Mouse (Mus musculus): ENCODE data around the gene Tub. TPM values are rescaled to one million over a fixed set of nuclear protein-coding genes. Genes with fewer than 3 reads are reported as not detected.

Gene Tub
- polyA plus RNA-seq, 1 experiment, result 0.58 TPM

GRCm38 (mm10) chr7:109028204-109028603 lies 78.1 kb downstream of the Tub start:
- Histone ChIP-seq H3K4me3 (ENCODE audit: low read depth, low read length) (no peak overlapping the region), H3K27me3 (ENCODE audit: control insufficient read depth, insufficient read depth, low read length) (no peaks in the 10 kb centered on the region), H3K4me1 (ENCODE audit: control insufficient read depth, insufficient read depth, insufficient read length, low read length) (no peaks in the 10 kb centered on the region), H3K36me3 (ENCODE audit: control insufficient read depth, insufficient read depth, low read length) (no peaks in the 10 kb centered on the region), H3K27ac (ENCODE audit: insufficient read depth, low read depth, low read length) (no peak overlapping the region)
- 27% methylated on average over 6 of the region's 6 CpGs for WGBS
- TF ChIP-seq CTCF (IDR thresholded peaks at IDR 0.05; ENCODE audit: extremely low read depth, insufficient read length, insufficient replicate concordance, low read depth, low read length), result no peak
- TF ChIP-seq POLR2A (IDR thresholded peaks at IDR 0.05; ENCODE audit: low read depth, low read length), result no peak

- no peak for TF ChIP-seq POLR2A (IDR thresholded peaks at IDR 0.05; ENCODE audit: low read depth, low read length)
- no peaks in the 10 kb centered on the region for H3K4me1 ChIP-seq (ENCODE audit: control insufficient read depth, insufficient read depth, insufficient read length, low read length)
- H3K4me3 ChIP-seq (ENCODE audit: low read depth, low read length), result no peak overlapping the region
- no peaks in the 10 kb centered on the region for H3K27me3 ChIP-seq (ENCODE audit: control insufficient read depth, insufficient read depth, low read length)
- WGBS, result 86% methylated on average over 6 of the region's 6 CpGs
- no peak overlapping the region for H3K27ac ChIP-seq (ENCODE audit: insufficient read depth, low read depth, low read length)
- H3K36me3 ChIP-seq (ENCODE audit: control insufficient read depth, insufficient read depth, low read length), result no peaks in the 10 kb centered on the region
Observed at GRCm38 (mm10) chr7:109029961-109030465, 79.9 kb downstream of the Tub start.

DNA sequence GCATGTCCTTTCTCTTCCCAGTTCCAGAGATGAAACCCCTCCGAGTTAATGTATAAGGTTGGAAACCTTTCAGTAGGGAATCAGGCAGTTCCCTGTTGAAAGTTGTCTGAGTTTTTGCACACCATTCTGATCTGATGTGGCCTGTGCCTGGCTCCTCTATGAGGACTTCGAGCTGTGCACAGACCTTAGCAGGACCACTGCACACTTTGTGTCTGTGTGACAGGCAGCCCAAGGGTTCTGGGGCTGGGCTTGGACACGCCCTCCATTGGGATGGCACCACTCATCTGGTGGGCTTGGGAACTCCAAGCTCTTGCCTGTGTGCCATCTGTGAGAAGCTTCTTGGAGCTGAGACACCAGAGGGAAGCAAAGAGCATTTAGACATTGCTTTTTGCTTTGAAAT lies 81.2 kb downstream of the Tub start:
- Histone ChIP-seq H3K27ac (ENCODE audit: insufficient read depth, low read depth, low read length) (no peak overlapping the region), H3K36me3 (ENCODE audit: control insufficient read depth, insufficient read depth, low read length) (no peaks in the 10 kb centered on the region), H3K27me3 (ENCODE audit: control insufficient read depth, insufficient read depth, low read length) (no peaks in the 10 kb centered on the region), H3K4me1 (ENCODE audit: control insufficient read depth, insufficient read depth, insufficient read length, low read length) (no peaks in the 10 kb centered on the region), H3K4me3 (ENCODE audit: low read depth, low read length) (no peak overlapping the region)
- TF ChIP-seq CTCF (IDR thresholded peaks at IDR 0.05; ENCODE audit: extremely low read depth, insufficient read length, insufficient replicate concordance, low read depth, low read length), result no peak
- TF ChIP-seq POLR2A (IDR thresholded peaks at IDR 0.05; ENCODE audit: low read depth, low read length), result no peak
- 70% methylated on average over 3 of the region's 3 CpGs for WGBS

- H3K4me1 ChIP-seq (ENCODE audit: control insufficient read depth, insufficient read depth, insufficient read length, low read length), result no peaks in the 10 kb centered on the region
- H3K36me3 ChIP-seq (ENCODE audit: control insufficient read depth, insufficient read depth, low read length), result no peaks in the 10 kb centered on the region
- no peak overlapping the region for H3K27ac ChIP-seq (ENCODE audit: insufficient read depth, low read depth, low read length)
- WGBS, result 78% methylated on average over 2 of the region's 2 CpGs
- TF ChIP-seq CTCF (IDR thresholded peaks at IDR 0.05; ENCODE audit: extremely low read depth, insufficient read length, insufficient replicate concordance, low read depth, low read length) (no peak), POLR2A (IDR thresholded peaks at IDR 0.05; ENCODE audit: low read depth, low read length) (no peak)
- H3K4me3 ChIP-seq (ENCODE audit: low read depth, low read length), result no peak overlapping the region
- H3K27me3 ChIP-seq (ENCODE audit: control insufficient read depth, insufficient read depth, low read length), result no peaks in the 10 kb centered on the region
Observed at GRCm38 (mm10) chr7:109032054-109032453, 81.9 kb downstream of the Tub start.

- H3K4me1 ChIP-seq (ENCODE audit: control insufficient read depth, insufficient read depth, insufficient read length, low read length), result no peaks in the 10 kb centered on the region
- no peaks in the 10 kb centered on the region for H3K36me3 ChIP-seq (ENCODE audit: control insufficient read depth, insufficient read depth, low read length)
- H3K4me3 ChIP-seq (ENCODE audit: low read depth, low read length), result no peak overlapping the region
- no peaks in the 10 kb centered on the region for H3K27me3 ChIP-seq (ENCODE audit: control insufficient read depth, insufficient read depth, low read length)
- TF ChIP-seq CTCF (IDR thresholded peaks at IDR 0.05; ENCODE audit: extremely low read depth, insufficient read length, insufficient replicate concordance, low read depth, low read length) (no peak), POLR2A (IDR thresholded peaks at IDR 0.05; ENCODE audit: low read depth, low read length) (no peak)
- no peak overlapping the region for H3K27ac ChIP-seq (ENCODE audit: insufficient read depth, low read depth, low read length)
- 70% methylated on average over 8 of the region's 8 CpGs for WGBS
Observed at GRCm38 (mm10) chr7:109038121-109038735, 88.1 kb downstream of the Tub start.

DNA sequence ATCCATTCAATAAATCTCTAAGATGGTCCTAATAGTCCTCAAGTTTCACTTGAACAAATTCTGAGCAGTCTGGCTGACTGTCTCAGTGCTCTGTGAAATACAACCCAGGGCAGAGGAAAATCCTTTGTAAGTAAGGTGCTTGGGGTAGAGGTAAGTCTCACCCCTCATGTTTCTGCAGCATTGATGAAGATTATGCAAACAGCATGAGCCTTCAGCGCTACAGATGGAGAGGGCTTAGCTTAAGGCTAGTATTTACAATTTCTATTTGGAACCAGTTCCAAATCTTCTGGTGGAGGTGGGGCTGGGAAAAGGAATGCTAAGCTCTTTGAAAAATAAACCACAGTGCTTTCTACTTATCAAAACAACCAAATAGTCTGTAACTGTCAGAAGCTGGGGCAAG lies 88.8 kb downstream of the Tub start:
- no peaks in the 10 kb centered on the region for H3K36me3 ChIP-seq (ENCODE audit: control insufficient read depth, insufficient read depth, low read length)
- 57% methylated on average over 1 of the region's 1 CpGs for WGBS

GRCm38 (mm10) chr7:109039445-109039844 lies 89.3 kb downstream of the Tub start:
- TF ChIP-seq CTCF (IDR thresholded peaks at IDR 0.05; ENCODE audit: extremely low read depth, insufficient read length, insufficient replicate concordance, low read depth, low read length), result no peak
- TF ChIP-seq POLR2A (IDR thresholded peaks at IDR 0.05; ENCODE audit: low read depth, low read length), result no peak
- H3K27ac ChIP-seq (ENCODE audit: insufficient read depth, low read depth, low read length), result no peak overlapping the region
- 86% methylated on average over 5 of the region's 5 CpGs for WGBS

More for the DNA sequence above, 88.8 kb downstream of the Tub start:
- H3K4me3 ChIP-seq (ENCODE audit: low read depth, low read length), result no peak overlapping the region
- TF ChIP-seq POLR2A (IDR thresholded peaks at IDR 0.05; ENCODE audit: low read depth, low read length) (no peak), CTCF (IDR thresholded peaks at IDR 0.05; ENCODE audit: extremely low read depth, insufficient read length, insufficient replicate concordance, low read depth, low read length) (no peak)
- no peak overlapping the region for H3K27ac ChIP-seq (ENCODE audit: insufficient read depth, low read depth, low read length)
- H3K27me3 ChIP-seq (ENCODE audit: control insufficient read depth, insufficient read depth, low read length), result no peaks in the 10 kb centered on the region
- no peaks in the 10 kb centered on the region for H3K4me1 ChIP-seq (ENCODE audit: control insufficient read depth, insufficient read depth, insufficient read length, low read length)

More at GRCm38 (mm10) chr7:109039445-109039844, 89.3 kb downstream of the Tub start:
- no peak overlapping the region for H3K4me3 ChIP-seq (ENCODE audit: low read depth, low read length)
- H3K36me3 ChIP-seq (ENCODE audit: control insufficient read depth, insufficient read depth, low read length), result no peaks in the 10 kb centered on the region
- no peaks in the 10 kb centered on the region for H3K27me3 ChIP-seq (ENCODE audit: control insufficient read depth, insufficient read depth, low read length)
- no peaks in the 10 kb centered on the region for H3K4me1 ChIP-seq (ENCODE audit: control insufficient read depth, insufficient read depth, insufficient read length, low read length)

Measured in small intestine, adult 2 months (tissue).